Mouse (Mus musculus): Measurements from ENCODE around the gene Ubl3.

- no peak for TF ChIP-seq CTCF (IDR thresholded peaks at IDR 0.05; ENCODE audit: low read depth, low read length)
- TF ChIP-seq GATA1 (IDR thresholded peaks at IDR 0.05; ENCODE audit: borderline replicate concordance, low read length), result no peak
- TF ChIP-seq POLR2AphosphoS5 (IDR thresholded peaks at IDR 0.05; ENCODE audit: insufficient replicate concordance, low read depth, low read length), result no peak
- no peak for TF ChIP-seq TAL1 (conservative IDR thresholded peaks at IDR 0.05; ENCODE audit: low read depth, low read length)
Measured at GRCm38 (mm10) chr5:148535669-148536430, 16.7 kb downstream of the Ubl3 start.
